Mouse (Mus musculus) G1E (cell line): ENCODE data around the gene Hephl1.

Experiments used
- CTCF ChIP-seq: IDR thresholded peaks from 2 replicates; pipeline ENCODE4 v1.5.1; 2012; ENCODE audit warnings: low read depth, low read length, inconsistent platforms, mixed read lengths
- GATA1 ChIP-seq: IDR thresholded peaks from 2 replicates; pipeline ENCODE4 v1.6.1; 2012; ENCODE audit warnings: borderline replicate concordance, low read length, inconsistent platforms, mixed read lengths
- POLR2AphosphoS5 ChIP-seq: IDR thresholded peaks from 2 replicates; pipeline ENCODE4 v1.6.1; 2012; ENCODE audit warnings: low read depth, low read length, inconsistent platforms; ENCODE audit not compliant: insufficient replicate concordance
- TAL1 ChIP-seq: conservative IDR thresholded peaks from 2 replicates; pipeline ENCODE4 v1.6.1; 2012; ENCODE audit warnings: low read depth, low read length, inconsistent platforms, mixed read lengths

- TF ChIP-seq CTCF (no peak), GATA1 (no peak), TAL1 (no peak), POLR2AphosphoS5 (no peak)
Measured at GRCm38 (mm10) chr9:15108101-15108500, 3.8 kb downstream of the Hephl1 start.
